Mouse (Mus musculus) thymus, postnatal 14 days (tissue): ENCODE results near the gene Fam178b.
"Not testable (repeated sequence)": the region's sequence is repeated elsewhere in the genome, so short reads cannot be mapped to it uniquely, and the experiment has no call there.

Source experiments
- DNase-seq: peaks from one replicate; pipeline ENCODE4 v3.0.0; 2021

The Fam178b gene

GRCm38 (mm10) chr1:36540807-36541206 is 142.2 kb downstream of the Fam178b start:
- DNase-seq = no peak

- DNase-seq = no peak
Measured at GRCm38 (mm10) chr1:36540132-36540531, 142.9 kb downstream of the Fam178b start.

- DNase-seq = no peak
Measured at GRCm38 (mm10) chr1:36539186-36539585, 143.8 kb downstream of the Fam178b start, which contains the start of gene Gm42417. Gm42417 (minus strand) TSS chr1:36539429.

- no peak for DNase-seq
Measured at GRCm38 (mm10) chr1:36538727-36539126, 144.3 kb downstream of the Fam178b start.

- not testable (repeated sequence) for DNase-seq
Measured at GRCm38 (mm10) chr1:36536783-36537182, 146.2 kb downstream of the Fam178b start, which contains the start of gene Ankrd23. Ankrd23 (minus strand) TSS chr1:36536883.

GRCm38 (mm10) chr1:36536397-36536728 is 146.6 kb downstream of the Fam178b start:
- no peak for DNase-seq

- DNase-seq = no peak
Measured at GRCm38 (mm10) chr1:36535477-36536396, 147.2 kb downstream of the Fam178b start.

GRCm38 (mm10) chr1:36534595-36535058 is 148.4 kb downstream of the Fam178b start:
- no peak for DNase-seq

- DNase-seq = no peak
Measured at GRCm38 (mm10) chr1:36533546-36533945, 149.4 kb downstream of the Fam178b start.

- no peak for DNase-seq
Measured at GRCm38 (mm10) chr1:36531461-36531860, 151.5 kb downstream of the Fam178b start.

GRCm38 (mm10) chr1:36530962-36531361 is 152.0 kb downstream of the Fam178b start:
- no peak for DNase-seq

GRCm38 (mm10) chr1:36530485-36530884 is 152.5 kb downstream of the Fam178b start:
- no peak for DNase-seq

GRCm38 (mm10) chr1:36529875-36530274 is 153.1 kb downstream of the Fam178b start:
- no peak for DNase-seq

GRCm38 (mm10) chr1:36529274-36529673 is 153.7 kb downstream of the Fam178b start:
- no peak for DNase-seq

GRCm38 (mm10) chr1:36528351-36528750 is 154.6 kb downstream of the Fam178b start:
- DNase-seq = no peak

- no peak for DNase-seq
Measured at GRCm38 (mm10) chr1:36526903-36527302, 156.1 kb downstream of the Fam178b start.

- no peak for DNase-seq
Measured at GRCm38 (mm10) chr1:36525774-36526173, 157.2 kb downstream of the Fam178b start.

GRCm38 (mm10) chr1:36524058-36524457 is 158.9 kb downstream of the Fam178b start:
- no peak for DNase-seq

- no peak for DNase-seq
Measured at GRCm38 (mm10) chr1:36523332-36524013, 159.5 kb downstream of the Fam178b start.

- DNase-seq = no peak
Measured at GRCm38 (mm10) chr1:36522210-36522609, 160.8 kb downstream of the Fam178b start.

- DNase-seq = no peak
Measured at GRCm38 (mm10) chr1:36519626-36520025, 163.4 kb downstream of the Fam178b start.

- no peak for DNase-seq
Measured at GRCm38 (mm10) chr1:36518259-36518658, 164.7 kb downstream of the Fam178b start.

- DNase-seq = peak; percentile 34
Measured at GRCm38 (mm10) chr1:36513718-36514117, 169.3 kb downstream of the Fam178b start.

- no peak for DNase-seq
Measured at GRCm38 (mm10) chr1:36513310-36513709, 169.7 kb downstream of the Fam178b start.
